Mouse (Mus musculus): ENCODE measurements around the gene Snx1.

- no peak for TF ChIP-seq POLR2A (IDR thresholded peaks at IDR 0.05; ENCODE audit: low read depth, low read length)
- TF ChIP-seq CTCF (conservative IDR thresholded peaks at IDR 0.05; ENCODE audit: insufficient read depth, insufficient read length, low read depth, low read length), result no peak
Measured at GRCm38 (mm10) chr9:66154013-66154412, 27.6 kb upstream of the Snx1 start.

All from kidney, adult 2 months (tissue).